Mouse (Mus musculus) brain, embryonic 14.5 days (tissue): ENCODE measurements around the gene Nfkbib.

Experiments
- CTCF ChIP-seq: fragments of 200-500 bp; IDR thresholded peaks from 2 replicates; pipeline ENCODE4 v1.5.1; 2012; ENCODE audit warnings: inconsistent platforms, mild to moderate bottlenecking, moderate library complexity, borderline replicate concordance; ENCODE audit not compliant: insufficient read depth, insufficient read length; ENCODE audit errors: extremely low read depth
- POLR2A ChIP-seq: fragments of 200-500 bp; IDR thresholded peaks from 2 replicates; pipeline ENCODE4 v1.6.1; 2012; ENCODE audit warnings: mild to moderate bottlenecking, inconsistent platforms, borderline replicate concordance; ENCODE audit not compliant: poor library complexity, insufficient read depth, insufficient read length, severe bottlenecking; ENCODE audit errors: extremely low read depth

GRCm38 (mm10) chr7:28765211-28765610 lies 2.1 kb downstream of the Nfkbib start:
- TF ChIP-seq CTCF (no peak), POLR2A (no peak)
